Mouse (Mus musculus) bone marrow, adult 2 months (tissue): Measurements from ENCODE around the gene Phf1.

Experiments
- CTCF ChIP-seq: fragments of 200-500 bp; IDR thresholded peaks from 2 replicates; pipeline ENCODE4 v1.5.1; 2011; ENCODE audit warnings: low read length, control low read depth; ENCODE audit not compliant: control insufficient read depth, insufficient read depth
- POLR2A ChIP-seq: fragments of 200-500 bp; IDR thresholded peaks from 2 replicates; pipeline ENCODE4 v1.6.1; 2011; ENCODE audit warnings: low read depth, mild to moderate bottlenecking, control low read depth, low read length, borderline replicate concordance; ENCODE audit not compliant: control insufficient read depth

DNA sequence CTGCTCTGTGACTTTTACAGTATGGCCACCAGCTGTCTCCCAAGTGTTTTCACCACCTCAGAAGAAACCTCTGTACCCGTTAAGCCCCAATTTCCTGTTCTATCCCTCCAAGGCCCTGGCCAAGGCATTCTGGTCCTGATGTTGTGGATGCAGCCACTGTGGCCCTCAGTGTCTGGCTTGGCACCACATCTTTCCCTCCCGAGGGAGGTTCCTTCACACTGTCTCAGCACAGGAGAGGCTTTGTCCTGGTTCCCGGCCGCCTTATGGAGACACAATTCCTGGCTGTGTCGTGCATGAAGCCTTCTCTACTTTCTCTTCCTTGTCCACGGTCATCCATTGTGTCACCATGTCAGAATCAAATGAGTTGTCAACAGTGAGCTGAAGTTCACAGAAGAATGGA lies 39.4 kb upstream of the Phf1 start:
- TF ChIP-seq CTCF (no peak), POLR2A (no peak)
